Mouse (Mus musculus): ENCODE data around the gene Pkp4. TPM values are rescaled to one million over a fixed set of nuclear protein-coding genes. Genes with fewer than 3 reads are reported as not detected.

The Pkp4 gene
- polyA plus RNA-seq, 1 experiment from 2014 or later: 31.6 TPM

DNA sequence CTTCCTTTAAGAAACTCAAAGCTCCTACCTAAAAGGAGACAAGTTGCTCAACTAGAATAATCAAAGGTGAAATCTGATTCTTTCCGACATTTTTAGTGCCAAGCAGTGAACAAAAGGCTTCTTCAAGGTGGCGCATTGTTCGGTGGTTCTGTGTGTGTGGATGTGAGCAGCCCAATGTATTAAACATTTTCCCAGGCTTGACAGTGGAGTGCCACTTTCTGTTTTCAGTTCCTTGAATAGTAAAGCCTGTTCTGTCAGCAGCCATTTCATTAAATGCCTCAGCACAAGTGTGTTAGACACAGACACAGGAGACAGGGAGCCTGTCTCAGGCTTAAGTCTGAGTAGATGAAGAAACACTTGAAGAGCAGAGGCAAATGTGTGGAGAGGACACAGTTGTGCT is 39.9 kb downstream of the Pkp4 start:
- DNase-seq (ENCODE audit: low spot score): peak; percentile 65
- 87% methylated on average over 3 of the region's 3 CpGs for WGBS
- no peaks in the 10 kb centered on the region for H3K27me3 ChIP-seq (replicated peaks; ENCODE audit: control insufficient read depth, insufficient read depth, low read length)
- no peaks in the 10 kb centered on the region for H3K36me3 ChIP-seq (ENCODE audit: control insufficient read depth, insufficient read depth, low read length)
- peak; percentile 59; the same call in 1 of the 2 replicates for ATAC-seq (ENCODE audit: low read depth)
- H3K4me2 ChIP-seq (ENCODE audit: low read depth, low read length): no peak overlapping the region
- no peaks in the 10 kb centered on the region for H3K9me3 ChIP-seq (ENCODE audit: control insufficient read depth, low read length)
- H3K9ac ChIP-seq (ENCODE audit: low read depth, low read length): no peak overlapping the region
- peak overlapping the region; percentile 17; the same call in 1 of the 2 replicates for H3K27ac ChIP-seq (replicated peaks; ENCODE audit: low read depth, low read length)
- peaks cover 15% of the 10 kb centered on the region; the same call in 1 of the 2 replicates for H3K4me1 ChIP-seq (ENCODE audit: control insufficient read depth, insufficient read depth, low read length)
- H3K4me3 ChIP-seq (ENCODE audit: low read depth, low read length): no peak overlapping the region

DNA sequence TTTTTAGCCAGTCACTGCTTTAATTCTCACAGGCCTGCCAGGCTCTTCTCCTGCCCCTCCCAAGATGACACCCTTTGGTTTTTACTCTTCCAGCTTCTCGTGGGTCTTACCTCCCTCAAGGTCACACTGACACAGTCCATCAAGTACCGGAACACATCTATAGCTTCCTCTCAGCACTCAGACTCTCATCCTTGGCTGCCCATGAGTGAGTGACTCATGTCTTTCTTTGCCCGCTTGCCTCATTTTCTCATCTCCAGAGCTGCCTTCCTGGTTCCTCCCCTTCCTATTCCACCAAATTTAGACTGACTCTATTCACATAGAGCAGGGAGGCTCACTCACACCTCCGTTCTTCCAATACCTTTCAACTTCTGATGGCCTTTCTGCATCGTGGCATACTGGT is 42.3 kb downstream of the Pkp4 start:
- H3K9ac ChIP-seq (ENCODE audit: low read depth, low read length): no peak overlapping the region
- H3K4me2 ChIP-seq (ENCODE audit: low read depth, low read length): no peak overlapping the region
- no peaks in the 10 kb centered on the region for H3K36me3 ChIP-seq (ENCODE audit: control insufficient read depth, insufficient read depth, low read length)
- WGBS: 73% methylated on average over 5 of the region's 5 CpGs
- peaks cover 22% of the 10 kb centered on the region; the same call in 1 of the 2 replicates for H3K4me1 ChIP-seq (ENCODE audit: control insufficient read depth, insufficient read depth, low read length)
- H3K27ac ChIP-seq (replicated peaks; ENCODE audit: low read depth, low read length): no peak overlapping the region
- ATAC-seq (ENCODE audit: low read depth) (no peak), DNase-seq (ENCODE audit: low spot score) (no peak)
- no peaks in the 10 kb centered on the region for H3K9me3 ChIP-seq (ENCODE audit: control insufficient read depth, low read length)
- H3K4me3 ChIP-seq (ENCODE audit: low read depth, low read length): no peak overlapping the region
- no peaks in the 10 kb centered on the region for H3K27me3 ChIP-seq (replicated peaks; ENCODE audit: control insufficient read depth, insufficient read depth, low read length)

DNA sequence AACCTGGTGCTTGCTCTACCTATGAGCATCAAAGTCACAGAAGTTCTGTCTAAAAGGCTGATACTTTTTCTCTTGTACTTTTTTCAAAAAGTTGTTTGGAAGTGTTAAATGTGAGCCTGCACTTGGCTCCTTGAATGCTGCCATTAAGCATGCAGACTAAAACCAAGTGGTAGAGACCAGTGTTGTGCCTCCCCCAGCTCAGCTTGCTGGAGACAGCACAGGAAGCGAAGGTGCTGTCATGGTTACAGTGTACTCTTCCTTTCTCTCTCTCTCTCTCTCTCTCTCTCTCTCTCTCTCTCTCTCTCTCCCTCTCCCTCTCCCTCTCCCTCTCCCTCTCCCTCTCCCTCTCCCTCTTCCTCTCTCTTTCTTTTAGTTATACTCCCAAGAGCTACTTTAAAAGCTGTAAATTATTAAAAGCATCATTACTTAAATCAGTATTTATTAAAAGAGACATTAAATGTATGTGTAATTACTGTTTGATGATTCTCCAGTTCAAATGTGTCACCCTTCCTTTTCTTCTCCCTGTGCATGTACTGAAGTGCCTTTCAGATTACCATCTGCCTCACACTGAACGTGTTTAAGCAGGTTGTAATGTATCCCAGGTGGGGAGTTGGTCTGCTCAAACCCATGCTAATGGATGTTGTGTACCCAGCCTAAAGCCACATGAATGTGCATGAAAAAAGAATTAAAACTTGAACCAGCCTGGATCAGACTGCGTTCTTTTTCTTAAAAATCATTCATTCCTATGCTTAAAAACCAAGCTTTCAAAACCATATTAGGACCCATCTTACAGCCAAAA is 43.2 kb downstream of the Pkp4 start:
- Histone ChIP-seq H3K9me3 (ENCODE audit: control insufficient read depth, low read length) (no peaks in the 10 kb centered on the region), H3K27me3 (replicated peaks; ENCODE audit: control insufficient read depth, insufficient read depth, low read length) (no peaks in the 10 kb centered on the region), H3K27ac (replicated peaks; ENCODE audit: low read depth, low read length) (no peak overlapping the region), H3K4me2 (ENCODE audit: low read depth, low read length) (no peak overlapping the region), H3K4me1 (ENCODE audit: control insufficient read depth, insufficient read depth, low read length) (peaks cover 22% of the 10 kb centered on the region; the same call in 1 of the 2 replicates), H3K36me3 (ENCODE audit: control insufficient read depth, insufficient read depth, low read length) (no peaks in the 10 kb centered on the region), H3K4me3 (ENCODE audit: low read depth, low read length) (no peak overlapping the region), H3K9ac (ENCODE audit: low read depth, low read length) (no peak overlapping the region)
- 31% methylated on average over 3 of the region's 3 CpGs for WGBS
- ATAC-seq (ENCODE audit: low read depth) (peak; percentile 66; the same call in 1 of the 2 replicates), DNase-seq (ENCODE audit: low spot score) (peak; percentile 82)

DNA sequence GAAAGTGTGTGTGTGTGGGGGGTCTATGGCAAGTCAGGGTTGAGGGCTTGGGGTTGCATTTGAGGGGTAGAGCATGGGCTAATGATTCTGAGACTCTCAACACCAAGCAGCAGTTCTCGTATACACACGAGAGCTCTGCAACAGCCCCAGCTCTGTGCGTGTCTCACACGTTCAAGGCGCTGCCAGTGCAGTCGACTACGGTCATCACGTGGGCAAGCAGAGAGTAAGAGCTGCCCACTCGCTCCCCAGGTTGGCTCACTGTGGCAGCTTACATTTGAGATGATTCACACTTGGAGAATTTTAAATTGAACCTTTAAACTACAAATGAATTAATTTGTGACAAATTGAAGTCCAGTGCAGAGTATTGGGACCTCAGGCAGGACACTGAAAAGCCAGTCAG is 44.4 kb downstream of the Pkp4 start:
- H3K36me3 ChIP-seq (ENCODE audit: control insufficient read depth, insufficient read depth, low read length): no peaks in the 10 kb centered on the region
- peaks cover 22% of the 10 kb centered on the region; the same call in 1 of the 2 replicates for H3K4me1 ChIP-seq (ENCODE audit: control insufficient read depth, insufficient read depth, low read length)
- no peak for DNase-seq (ENCODE audit: low spot score)
- no peak overlapping the region for H3K4me3 ChIP-seq (ENCODE audit: low read depth, low read length)
- H3K27me3 ChIP-seq (replicated peaks; ENCODE audit: control insufficient read depth, insufficient read depth, low read length): no peaks in the 10 kb centered on the region
- H3K4me2 ChIP-seq (ENCODE audit: low read depth, low read length): no peak overlapping the region
- no peak overlapping the region for H3K27ac ChIP-seq (replicated peaks; ENCODE audit: low read depth, low read length)
- no peak overlapping the region for H3K9ac ChIP-seq (ENCODE audit: low read depth, low read length)
- 87% methylated on average over 9 of the region's 9 CpGs for WGBS
- no peaks in the 10 kb centered on the region for H3K9me3 ChIP-seq (ENCODE audit: control insufficient read depth, low read length)
- no peak for ATAC-seq (ENCODE audit: low read depth)

DNA sequence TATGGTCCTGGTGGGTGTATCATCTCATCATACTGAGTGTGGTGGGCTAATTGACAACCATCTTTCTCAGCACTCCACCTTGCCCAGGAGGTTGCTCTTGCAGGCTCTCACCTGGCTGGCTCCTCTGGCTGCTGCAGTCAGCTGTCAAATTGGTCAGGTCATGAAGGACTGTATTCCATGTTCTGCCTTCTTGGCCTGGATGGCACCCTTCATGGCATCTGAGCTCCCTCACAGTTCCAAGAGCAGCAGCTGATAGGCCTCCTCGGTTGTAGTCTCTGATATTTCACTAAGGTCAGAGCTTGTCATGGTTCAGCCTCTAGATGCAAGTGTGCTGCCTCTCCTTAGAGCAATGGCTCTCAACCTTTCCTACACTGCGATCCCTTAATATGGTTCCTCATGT is 45.5 kb downstream of the Pkp4 start:
- DNase-seq (ENCODE audit: low spot score) (no peak), ATAC-seq (ENCODE audit: low read depth) (no peak)
- Histone ChIP-seq H3K4me1 (ENCODE audit: control insufficient read depth, insufficient read depth, low read length) (peaks cover 22% of the 10 kb centered on the region; the same call in 1 of the 2 replicates), H3K9me3 (ENCODE audit: control insufficient read depth, low read length) (no peaks in the 10 kb centered on the region), H3K36me3 (ENCODE audit: control insufficient read depth, insufficient read depth, low read length) (no peaks in the 10 kb centered on the region), H3K4me3 (ENCODE audit: low read depth, low read length) (no peak overlapping the region), H3K27me3 (replicated peaks; ENCODE audit: control insufficient read depth, insufficient read depth, low read length) (no peaks in the 10 kb centered on the region), H3K27ac (replicated peaks; ENCODE audit: low read depth, low read length) (no peak overlapping the region), H3K9ac (ENCODE audit: low read depth, low read length) (no peak overlapping the region), H3K4me2 (ENCODE audit: low read depth, low read length) (no peak overlapping the region)
- WGBS: 95% methylated on average over 2 of the region's 2 CpGs

DNA sequence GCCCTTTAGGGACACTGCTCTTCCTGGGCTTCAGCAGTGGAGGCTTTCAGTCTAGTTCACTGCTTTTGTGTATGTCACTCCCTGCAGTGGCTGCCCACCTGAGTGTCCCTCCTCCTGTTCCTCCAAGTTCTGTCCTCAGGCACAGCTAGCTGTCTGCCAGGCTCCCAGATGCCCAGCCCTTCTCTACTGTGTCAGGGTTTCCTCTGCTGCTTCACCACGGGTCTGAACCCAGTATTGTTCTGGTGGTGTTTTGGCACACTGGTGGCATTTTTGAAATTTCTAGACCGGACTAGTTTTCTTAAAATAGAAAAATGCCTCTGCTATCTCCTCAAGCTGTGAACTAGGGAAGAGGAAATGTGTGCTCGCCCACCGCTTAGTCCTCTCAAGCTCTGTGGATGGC is 46.6 kb downstream of the Pkp4 start:
- no peak overlapping the region for H3K27ac ChIP-seq (replicated peaks; ENCODE audit: low read depth, low read length)
- no peaks in the 10 kb centered on the region for H3K9me3 ChIP-seq (ENCODE audit: control insufficient read depth, low read length)
- no peak overlapping the region for H3K9ac ChIP-seq (ENCODE audit: low read depth, low read length)
- peak; percentile 47 for ATAC-seq (ENCODE audit: low read depth)
- no peaks in the 10 kb centered on the region for H3K36me3 ChIP-seq (ENCODE audit: control insufficient read depth, insufficient read depth, low read length)
- peaks cover 22% of the 10 kb centered on the region; the same call in 1 of the 2 replicates for H3K4me1 ChIP-seq (ENCODE audit: control insufficient read depth, insufficient read depth, low read length)
- no peak for DNase-seq (ENCODE audit: low spot score)
- WGBS: 66% methylated on average over 4 of the region's 4 CpGs
- no peak overlapping the region for H3K4me3 ChIP-seq (ENCODE audit: low read depth, low read length)
- no peaks in the 10 kb centered on the region for H3K27me3 ChIP-seq (replicated peaks; ENCODE audit: control insufficient read depth, insufficient read depth, low read length)
- H3K4me2 ChIP-seq (ENCODE audit: low read depth, low read length): no peak overlapping the region

DNA sequence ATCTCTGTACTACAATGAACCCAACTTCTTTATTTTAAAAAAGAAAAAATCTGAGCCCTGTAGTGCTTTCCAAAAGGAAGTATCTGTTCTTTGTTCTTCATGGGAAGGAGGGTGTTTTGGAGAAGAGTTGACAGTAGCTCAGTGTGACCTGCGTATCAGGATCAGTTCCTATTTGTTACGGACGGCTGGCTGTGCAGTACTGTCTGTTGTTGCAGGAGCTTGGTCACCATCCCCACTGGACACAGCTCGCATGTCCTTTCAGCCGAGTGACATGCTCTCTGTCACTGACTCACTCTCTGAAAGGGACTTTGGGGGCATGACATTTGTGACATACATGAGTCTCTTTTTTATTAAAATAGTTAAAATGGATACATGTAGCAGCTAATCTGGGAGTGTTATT is 47.1 kb downstream of the Pkp4 start:
- Histone ChIP-seq H3K9ac (ENCODE audit: low read depth, low read length) (no peak overlapping the region), H3K27ac (replicated peaks; ENCODE audit: low read depth, low read length) (no peak overlapping the region), H3K4me3 (ENCODE audit: low read depth, low read length) (no peak overlapping the region), H3K9me3 (ENCODE audit: control insufficient read depth, low read length) (no peaks in the 10 kb centered on the region), H3K36me3 (ENCODE audit: control insufficient read depth, insufficient read depth, low read length) (no peaks in the 10 kb centered on the region), H3K4me1 (ENCODE audit: control insufficient read depth, insufficient read depth, low read length) (peaks cover 22% of the 10 kb centered on the region; the same call in 1 of the 2 replicates), H3K27me3 (replicated peaks; ENCODE audit: control insufficient read depth, insufficient read depth, low read length) (no peaks in the 10 kb centered on the region), H3K4me2 (ENCODE audit: low read depth, low read length) (no peak overlapping the region)
- no peak for ATAC-seq (ENCODE audit: low read depth)
- DNase-seq (ENCODE audit: low spot score): no peak
- 58% methylated on average over 5 of the region's 5 CpGs for WGBS

DNA sequence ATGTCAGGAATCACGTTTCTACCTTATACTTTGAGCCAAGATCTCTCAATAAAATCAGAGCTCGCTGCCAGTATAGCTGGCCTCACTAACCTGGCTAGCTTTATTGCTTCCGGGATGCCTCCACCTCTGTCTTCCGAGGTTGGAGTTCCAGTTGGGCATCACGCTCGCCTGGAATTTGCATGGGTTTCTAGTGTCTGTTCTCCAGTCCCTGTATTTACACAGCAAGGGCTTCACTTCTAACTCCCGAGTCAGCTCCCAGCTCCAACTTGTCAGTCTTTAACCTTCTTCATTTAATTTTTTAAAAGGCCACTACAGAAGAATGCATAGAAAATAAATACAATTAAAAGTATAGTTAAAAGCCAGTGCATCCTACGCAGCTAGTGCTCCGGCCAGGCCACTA is 47.6 kb downstream of the Pkp4 start:
- no peak overlapping the region for H3K4me3 ChIP-seq (ENCODE audit: low read depth, low read length)
- H3K27ac ChIP-seq (replicated peaks; ENCODE audit: low read depth, low read length): no peak overlapping the region
- no peaks in the 10 kb centered on the region for H3K9me3 ChIP-seq (ENCODE audit: control insufficient read depth, low read length)
- no peaks in the 10 kb centered on the region for H3K27me3 ChIP-seq (replicated peaks; ENCODE audit: control insufficient read depth, insufficient read depth, low read length)
- 76% methylated on average over 9 of the region's 9 CpGs for WGBS
- ATAC-seq (ENCODE audit: low read depth): no peak
- H3K36me3 ChIP-seq (ENCODE audit: control insufficient read depth, insufficient read depth, low read length): no peaks in the 10 kb centered on the region
- no peak overlapping the region for H3K4me2 ChIP-seq (ENCODE audit: low read depth, low read length)
- no peak for DNase-seq (ENCODE audit: low spot score)
- H3K9ac ChIP-seq (ENCODE audit: low read depth, low read length): no peak overlapping the region
- H3K4me1 ChIP-seq (ENCODE audit: control insufficient read depth, insufficient read depth, low read length): peaks cover 18% of the 10 kb centered on the region; the same call in 1 of the 2 replicates

DNA sequence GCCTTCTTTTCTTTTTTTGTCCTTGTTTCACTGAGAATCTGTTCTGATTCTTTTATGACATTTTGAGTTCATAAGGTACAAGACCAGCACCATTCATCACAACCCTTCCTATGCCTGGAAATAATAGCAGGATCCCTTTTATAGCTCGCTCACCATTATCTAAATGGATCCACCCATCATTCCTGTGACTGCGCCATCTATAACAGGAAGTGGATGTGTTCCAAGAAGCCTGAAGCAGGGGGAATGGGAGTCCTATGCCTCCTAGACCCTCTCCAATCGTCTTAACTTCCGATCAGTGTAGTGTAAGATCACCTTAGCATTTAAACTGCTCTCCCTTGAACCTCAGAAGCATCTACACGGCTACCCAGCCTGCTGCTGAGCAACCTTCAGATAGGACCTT is 50.4 kb downstream of the Pkp4 start:
- no peaks in the 10 kb centered on the region for H3K36me3 ChIP-seq (ENCODE audit: control insufficient read depth, insufficient read depth, low read length)
- WGBS: 93% methylated on average over 5 of the region's 5 CpGs
- no peaks in the 10 kb centered on the region for H3K9me3 ChIP-seq (ENCODE audit: control insufficient read depth, low read length)

More for the DNA sequence above, 50.4 kb downstream of the Pkp4 start:
- Histone ChIP-seq H3K9ac (ENCODE audit: low read depth, low read length) (no peak overlapping the region), H3K4me1 (ENCODE audit: control insufficient read depth, insufficient read depth, low read length) (peaks cover 7% of the 10 kb centered on the region; the same call in 1 of the 2 replicates), H3K27ac (replicated peaks; ENCODE audit: low read depth, low read length) (no peak overlapping the region), H3K27me3 (replicated peaks; ENCODE audit: control insufficient read depth, insufficient read depth, low read length) (no peaks in the 10 kb centered on the region), H3K4me3 (ENCODE audit: low read depth, low read length) (no peak overlapping the region), H3K4me2 (ENCODE audit: low read depth, low read length) (no peak overlapping the region)
- ATAC-seq (ENCODE audit: low read depth) (no peak), DNase-seq (ENCODE audit: low spot score) (no peak)

Measured in embryonic facial prominence, embryonic 14.5 days (tissue).